Mouse (Mus musculus): ENCODE data around the gene Inpp4a. TPM values are rescaled to one million over a fixed set of nuclear protein-coding genes. Genes with fewer than 3 reads are reported as not detected.

Inpp4a gene
- total RNA-seq, 1 experiment: 4.0 TPM

GRCm38 (mm10) chr1:37307586-37307985, 7.9 kb downstream of the Inpp4a start:
- Histone ChIP-seq H3K36me3 (ENCODE audit: control insufficient read depth, insufficient read depth, low read length, poor library complexity, severe bottlenecking) (no peaks in the 10 kb centered on the region), H3K27ac (ENCODE audit: insufficient read depth, low read depth, low read length, poor library complexity, severe bottlenecking) (no peak overlapping the region), H3K9me3 (ENCODE audit: control insufficient read depth, insufficient read depth, low read depth, low read length) (no peaks in the 10 kb centered on the region), H3K4me1 (ENCODE audit: control insufficient read depth in 2 of 2, insufficient read depth in 2 of 2, low read length in 2 of 2, poor library complexity in 1 of 2) (no peaks in the 10 kb centered on the region), H3K4me3 (ENCODE audit: insufficient read depth in 1 of 2, low read depth in 1 of 2, low read length in 2 of 2, poor library complexity in 1 of 2, severe bottlenecking in 1 of 2) (no peak overlapping the region), H3K9ac (ENCODE audit: insufficient read depth, low read depth, low read length, poor library complexity, severe bottlenecking) (no peak overlapping the region)
- TF ChIP-seq HCFC1 (IDR thresholded peaks at IDR 0.05; ENCODE audit: borderline replicate concordance, insufficient read depth, low read length): no peak
- in situ Hi-C loops (cut with MboI; ENCODE audit: low sequenced_read_pairs in 2 of 2, unreplicated experiment in 2 of 2): no loop called here
- DNase-seq (ENCODE audit: low read depth, low spot score): no peak

GRCm38 (mm10) chr1:37308021-37308742, 8.5 kb downstream of the Inpp4a start:
- no peaks in the 10 kb centered on the region for H3K36me3 ChIP-seq (ENCODE audit: control insufficient read depth, insufficient read depth, low read length, poor library complexity, severe bottlenecking)
- in situ Hi-C loops (cut with MboI; ENCODE audit: low sequenced_read_pairs in 2 of 2, unreplicated experiment in 2 of 2): no loop called here

GRCm38 (mm10) chr1:37308743-37309100, 9.1 kb downstream of the Inpp4a start:
- no peak overlapping the region for H3K4me3 ChIP-seq (ENCODE audit: insufficient read depth in 1 of 2, low read depth in 1 of 2, low read length in 2 of 2, poor library complexity in 1 of 2, severe bottlenecking in 1 of 2)
- H3K9ac ChIP-seq (ENCODE audit: insufficient read depth, low read depth, low read length, poor library complexity, severe bottlenecking): no peak overlapping the region
- in situ Hi-C loops (cut with MboI; ENCODE audit: low sequenced_read_pairs in 2 of 2, unreplicated experiment in 2 of 2): no loop called here
- TF ChIP-seq ZC3H11A (IDR thresholded peaks at IDR 0.05; ENCODE audit: borderline replicate concordance, low read depth, low read length): no peak
- TF ChIP-seq ZNF384 (IDR thresholded peaks at IDR 0.05; ENCODE audit: low read depth, low read length): no peak
- no peak for TF ChIP-seq HCFC1 (IDR thresholded peaks at IDR 0.05; ENCODE audit: borderline replicate concordance, insufficient read depth, low read length)
- TF ChIP-seq MAFK (IDR thresholded peaks at IDR 0.05; ENCODE audit: insufficient read depth, low read depth, low read length): no peak
- no peak for TF ChIP-seq CHD2 (IDR thresholded peaks at IDR 0.05; ENCODE audit: low read depth, low read length)
- H3K9me3 ChIP-seq (ENCODE audit: control insufficient read depth, insufficient read depth, low read depth, low read length): no peaks in the 10 kb centered on the region
- H3K4me1 ChIP-seq (ENCODE audit: control insufficient read depth in 2 of 2, insufficient read depth in 2 of 2, low read length in 2 of 2, poor library complexity in 1 of 2): no peaks in the 10 kb centered on the region
- H3K36me3 ChIP-seq (ENCODE audit: control insufficient read depth, insufficient read depth, low read length, poor library complexity, severe bottlenecking): no peaks in the 10 kb centered on the region
- no peak overlapping the region for H3K27ac ChIP-seq (ENCODE audit: insufficient read depth, low read depth, low read length, poor library complexity, severe bottlenecking)
- DNase-seq (ENCODE audit: low read depth, low spot score): no peak

More at GRCm38 (mm10) chr1:37308021-37308742, 8.5 kb downstream of the Inpp4a start:
- Histone ChIP-seq H3K9ac (ENCODE audit: insufficient read depth, low read depth, low read length, poor library complexity, severe bottlenecking) (no peak overlapping the region), H3K27ac (ENCODE audit: insufficient read depth, low read depth, low read length, poor library complexity, severe bottlenecking) (no peak overlapping the region), H3K9me3 (ENCODE audit: control insufficient read depth, insufficient read depth, low read depth, low read length) (no peaks in the 10 kb centered on the region), H3K4me1 (ENCODE audit: control insufficient read depth in 2 of 2, insufficient read depth in 2 of 2, low read length in 2 of 2, poor library complexity in 1 of 2) (no peaks in the 10 kb centered on the region), H3K4me3 (ENCODE audit: insufficient read depth in 1 of 2, low read depth in 1 of 2, low read length in 2 of 2, poor library complexity in 1 of 2, severe bottlenecking in 1 of 2) (no peak overlapping the region)
- no peak for DNase-seq (ENCODE audit: low read depth, low spot score)
- TF ChIP-seq CHD2 (IDR thresholded peaks at IDR 0.05; ENCODE audit: low read depth, low read length): no peak
- no peak for TF ChIP-seq ZC3H11A (IDR thresholded peaks at IDR 0.05; ENCODE audit: borderline replicate concordance, low read depth, low read length)
- TF ChIP-seq MAFK (IDR thresholded peaks at IDR 0.05; ENCODE audit: insufficient read depth, low read depth, low read length): peak; percentile 67
- no peak for TF ChIP-seq ZNF384 (IDR thresholded peaks at IDR 0.05; ENCODE audit: low read depth, low read length)
- TF ChIP-seq HCFC1 (IDR thresholded peaks at IDR 0.05; ENCODE audit: borderline replicate concordance, insufficient read depth, low read length): no peak

GRCm38 (mm10) chr1:37309939-37310515, 10.4 kb downstream of the Inpp4a start:
- Histone ChIP-seq H3K4me1 (ENCODE audit: control insufficient read depth in 2 of 2, insufficient read depth in 2 of 2, low read length in 2 of 2, poor library complexity in 1 of 2) (no peaks in the 10 kb centered on the region), H3K9me3 (ENCODE audit: control insufficient read depth, insufficient read depth, low read depth, low read length) (no peaks in the 10 kb centered on the region), H3K9ac (ENCODE audit: insufficient read depth, low read depth, low read length, poor library complexity, severe bottlenecking) (no peak overlapping the region), H3K36me3 (ENCODE audit: control insufficient read depth, insufficient read depth, low read length, poor library complexity, severe bottlenecking) (no peaks in the 10 kb centered on the region), H3K27ac (ENCODE audit: insufficient read depth, low read depth, low read length, poor library complexity, severe bottlenecking) (no peak overlapping the region), H3K4me3 (ENCODE audit: insufficient read depth in 1 of 2, low read depth in 1 of 2, low read length in 2 of 2, poor library complexity in 1 of 2, severe bottlenecking in 1 of 2) (no peak overlapping the region)
- in situ Hi-C loops (cut with MboI; ENCODE audit: low sequenced_read_pairs in 2 of 2, unreplicated experiment in 2 of 2): no loop called here
- no peak for DNase-seq (ENCODE audit: low read depth, low spot score)
- TF ChIP-seq ZNF384 (IDR thresholded peaks at IDR 0.05; ENCODE audit: low read depth, low read length): no peak
- TF ChIP-seq CHD2 (IDR thresholded peaks at IDR 0.05; ENCODE audit: low read depth, low read length): no peak
- TF ChIP-seq HCFC1 (IDR thresholded peaks at IDR 0.05; ENCODE audit: borderline replicate concordance, insufficient read depth, low read length): no peak
- TF ChIP-seq ZC3H11A (IDR thresholded peaks at IDR 0.05; ENCODE audit: borderline replicate concordance, low read depth, low read length): no peak
- TF ChIP-seq MAFK (IDR thresholded peaks at IDR 0.05; ENCODE audit: insufficient read depth, low read depth, low read length): no peak
